Mouse (Mus musculus): ENCODE measurements at regions not wholly inside any gene's neighbourhood (a gene's known extent, or its start where the extent isn't known, plus 50 kb on each side); places are given as distances from the start of the nearest gene placed in this dataset.

- Histone ChIP-seq H3K9me3 (replicated peaks; ENCODE audit: control insufficient read depth, insufficient read depth, low read length, poor library complexity, severe bottlenecking) (no peaks in the 10 kb centered on the region), H3K36me3 (ENCODE audit: control insufficient read depth, insufficient read depth, low read length, poor library complexity, severe bottlenecking) (no peaks in the 10 kb centered on the region), H3K4me1 (ENCODE audit: control insufficient read depth, insufficient read depth, low read length) (peaks cover 2% of the 10 kb centered on the region), H3K9ac (ENCODE audit: low read depth, poor library complexity, severe bottlenecking) (no peak overlapping the region), H3K4me3 (ENCODE audit: low read depth, low read length) (no peak overlapping the region), H3K27me3 (ENCODE audit: control insufficient read depth, insufficient read depth, low read length, poor library complexity, severe bottlenecking) (no peaks in the 10 kb centered on the region; the same call in 1 of the 2 replicates), H3K27ac (ENCODE audit: insufficient read depth, low read length) (no peak overlapping the region)
- TF ChIP-seq POLR2A (IDR thresholded peaks at IDR 0.05; ENCODE audit: insufficient read depth, low read length) = no peak
- no peak for TF ChIP-seq CTCF (IDR thresholded peaks at IDR 0.05; ENCODE audit: low read depth, low read length)
- no peak for TF ChIP-seq EP300 (IDR thresholded peaks at IDR 0.05; ENCODE audit: insufficient read depth, low read depth, low read length)
These were observed 183.6 kb downstream of the Gxylt1 start for GRCm38 (mm10) chr15:93091396-93091795.

- Histone ChIP-seq H3K4me1 (ENCODE audit: control insufficient read depth, insufficient read depth, low read length) (peaks cover 2% of the 10 kb centered on the region), H3K9me3 (replicated peaks; ENCODE audit: control insufficient read depth, insufficient read depth, low read length, poor library complexity, severe bottlenecking) (no peaks in the 10 kb centered on the region), H3K27ac (ENCODE audit: insufficient read depth, low read length) (no peak overlapping the region), H3K27me3 (ENCODE audit: control insufficient read depth, insufficient read depth, low read length, poor library complexity, severe bottlenecking) (no peaks in the 10 kb centered on the region; the same call in 1 of the 2 replicates), H3K4me3 (ENCODE audit: low read depth, low read length) (no peak overlapping the region), H3K36me3 (ENCODE audit: control insufficient read depth, insufficient read depth, low read length, poor library complexity, severe bottlenecking) (no peaks in the 10 kb centered on the region), H3K9ac (ENCODE audit: low read depth, poor library complexity, severe bottlenecking) (no peak overlapping the region)
- TF ChIP-seq CTCF (IDR thresholded peaks at IDR 0.05; ENCODE audit: low read depth, low read length) (peak; percentile 81), POLR2A (IDR thresholded peaks at IDR 0.05; ENCODE audit: insufficient read depth, low read length) (no peak), EP300 (IDR thresholded peaks at IDR 0.05; ENCODE audit: insufficient read depth, low read depth, low read length) (no peak)
These were observed 185.6 kb downstream of the Gxylt1 start for GRCm38 (mm10) chr15:93089347-93089746.

GRCm38 (mm10) chr15:93084967-93085617, 189.9 kb downstream of the Gxylt1 start:
- no peaks in the 10 kb centered on the region; the same call in 1 of the 2 replicates for H3K27me3 ChIP-seq (ENCODE audit: control insufficient read depth, insufficient read depth, low read length, poor library complexity, severe bottlenecking)
- H3K4me3 ChIP-seq (ENCODE audit: low read depth, low read length) = no peak overlapping the region
- H3K27ac ChIP-seq (ENCODE audit: insufficient read depth, low read length) = no peak overlapping the region
- no peak overlapping the region for H3K9ac ChIP-seq (ENCODE audit: low read depth, poor library complexity, severe bottlenecking)
- no peaks in the 10 kb centered on the region for H3K4me1 ChIP-seq (ENCODE audit: control insufficient read depth, insufficient read depth, low read length)
- H3K9me3 ChIP-seq (replicated peaks; ENCODE audit: control insufficient read depth, insufficient read depth, low read length, poor library complexity, severe bottlenecking) = no peaks in the 10 kb centered on the region
- TF ChIP-seq POLR2A (IDR thresholded peaks at IDR 0.05; ENCODE audit: insufficient read depth, low read length) (no peak), CTCF (IDR thresholded peaks at IDR 0.05; ENCODE audit: low read depth, low read length) (no peak), EP300 (IDR thresholded peaks at IDR 0.05; ENCODE audit: insufficient read depth, low read depth, low read length) (no peak)
- no peaks in the 10 kb centered on the region for H3K36me3 ChIP-seq (ENCODE audit: control insufficient read depth, insufficient read depth, low read length, poor library complexity, severe bottlenecking)

GRCm38 (mm10) chr15:93074070-93074469, 200.9 kb downstream of the Gxylt1 start:
- Histone ChIP-seq H3K27me3 (ENCODE audit: control insufficient read depth, insufficient read depth, low read length, poor library complexity, severe bottlenecking) (no peaks in the 10 kb centered on the region), H3K4me3 (ENCODE audit: low read depth, low read length) (no peak overlapping the region), H3K9ac (ENCODE audit: low read depth, poor library complexity, severe bottlenecking) (no peak overlapping the region), H3K9me3 (replicated peaks; ENCODE audit: control insufficient read depth, insufficient read depth, low read length, poor library complexity, severe bottlenecking) (no peaks in the 10 kb centered on the region), H3K36me3 (ENCODE audit: control insufficient read depth, insufficient read depth, low read length, poor library complexity, severe bottlenecking) (no peaks in the 10 kb centered on the region), H3K27ac (ENCODE audit: insufficient read depth, low read length) (no peak overlapping the region), H3K4me1 (ENCODE audit: control insufficient read depth, insufficient read depth, low read length) (no peaks in the 10 kb centered on the region)
- TF ChIP-seq EP300 (IDR thresholded peaks at IDR 0.05; ENCODE audit: insufficient read depth, low read depth, low read length) (no peak), POLR2A (IDR thresholded peaks at IDR 0.05; ENCODE audit: insufficient read depth, low read length) (no peak)

GRCm38 (mm10) chr15:93062213-93063131, 212.5 kb downstream of the Gxylt1 start:
- Histone ChIP-seq H3K9me3 (replicated peaks; ENCODE audit: control insufficient read depth, insufficient read depth, low read length, poor library complexity, severe bottlenecking) (no peaks in the 10 kb centered on the region), H3K36me3 (ENCODE audit: control insufficient read depth, insufficient read depth, low read length, poor library complexity, severe bottlenecking) (no peaks in the 10 kb centered on the region), H3K4me1 (ENCODE audit: control insufficient read depth, insufficient read depth, low read length) (no peaks in the 10 kb centered on the region), H3K9ac (ENCODE audit: low read depth, poor library complexity, severe bottlenecking) (no peak overlapping the region), H3K27ac (ENCODE audit: insufficient read depth, low read length) (no peak overlapping the region), H3K27me3 (ENCODE audit: control insufficient read depth, insufficient read depth, low read length, poor library complexity, severe bottlenecking) (no peaks in the 10 kb centered on the region), H3K4me3 (ENCODE audit: low read depth, low read length) (no peak overlapping the region)
- TF ChIP-seq EP300 (IDR thresholded peaks at IDR 0.05; ENCODE audit: insufficient read depth, low read depth, low read length) (no peak), POLR2A (IDR thresholded peaks at IDR 0.05; ENCODE audit: insufficient read depth, low read length) (no peak), CTCF (IDR thresholded peaks at IDR 0.05; ENCODE audit: low read depth, low read length) (no peak)

GRCm38 (mm10) chr15:93053471-93053870, 221.5 kb downstream of the Gxylt1 start:
- Histone ChIP-seq H3K27me3 (ENCODE audit: control insufficient read depth, insufficient read depth, low read length, poor library complexity, severe bottlenecking) (no peaks in the 10 kb centered on the region), H3K27ac (ENCODE audit: insufficient read depth, low read length) (no peak overlapping the region), H3K4me3 (ENCODE audit: low read depth, low read length) (no peak overlapping the region), H3K36me3 (ENCODE audit: control insufficient read depth, insufficient read depth, low read length, poor library complexity, severe bottlenecking) (no peaks in the 10 kb centered on the region), H3K4me1 (ENCODE audit: control insufficient read depth, insufficient read depth, low read length) (no peaks in the 10 kb centered on the region), H3K9me3 (replicated peaks; ENCODE audit: control insufficient read depth, insufficient read depth, low read length, poor library complexity, severe bottlenecking) (no peaks in the 10 kb centered on the region), H3K9ac (ENCODE audit: low read depth, poor library complexity, severe bottlenecking) (no peak overlapping the region)
- no peak for TF ChIP-seq POLR2A (IDR thresholded peaks at IDR 0.05; ENCODE audit: insufficient read depth, low read length)
- no peak for TF ChIP-seq EP300 (IDR thresholded peaks at IDR 0.05; ENCODE audit: insufficient read depth, low read depth, low read length)
- TF ChIP-seq CTCF (IDR thresholded peaks at IDR 0.05; ENCODE audit: low read depth, low read length) = no peak
